Mouse (Mus musculus) brain, embryonic 14.5 days (tissue): ENCODE measurements around the gene Rarg.

Experiments used
- CTCF ChIP-seq: fragments of 200-500 bp; IDR thresholded peaks from 2 replicates; pipeline ENCODE4 v1.5.1; 2012; ENCODE audit warnings: inconsistent platforms, mild to moderate bottlenecking, moderate library complexity, borderline replicate concordance; ENCODE audit not compliant: insufficient read depth, insufficient read length; ENCODE audit errors: extremely low read depth
- POLR2A ChIP-seq: fragments of 200-500 bp; IDR thresholded peaks from 2 replicates; pipeline ENCODE4 v1.6.1; 2012; ENCODE audit warnings: mild to moderate bottlenecking, inconsistent platforms, borderline replicate concordance; ENCODE audit not compliant: poor library complexity, insufficient read depth, insufficient read length, severe bottlenecking; ENCODE audit errors: extremely low read depth

DNA sequence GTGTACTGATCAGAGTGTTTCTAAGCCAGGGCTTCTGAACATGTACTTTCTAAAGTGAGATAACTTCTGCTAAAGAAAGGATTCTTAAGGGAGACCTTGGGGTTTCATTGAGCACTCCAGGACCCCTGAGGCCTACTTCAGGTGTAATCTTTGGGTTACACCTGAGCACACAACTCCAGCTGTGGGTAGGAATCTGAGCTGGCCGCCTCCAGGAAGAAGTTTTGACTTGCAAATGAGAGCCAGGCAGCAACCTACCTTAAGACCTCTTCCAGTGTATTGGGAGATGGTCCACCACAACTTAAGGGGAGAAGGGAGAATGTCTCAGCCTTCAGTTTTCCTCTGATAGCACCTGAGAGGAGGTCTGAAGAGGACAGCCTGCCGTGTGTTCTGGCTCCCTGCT lies 43.2 kb downstream of the Rarg start:
- no peak for TF ChIP-seq CTCF
- TF ChIP-seq POLR2A = no peak
